Mouse (Mus musculus): ENCODE results near the gene Smug1.

- TF ChIP-seq CTCF (IDR thresholded peaks at IDR 0.05; ENCODE audit: control insufficient read depth, insufficient read depth, insufficient replicate concordance, low read depth, low read length) = no peak
- no peak for TF ChIP-seq POLR2A (IDR thresholded peaks at IDR 0.05; ENCODE audit: control insufficient read depth, low read depth, low read length)
Measured at GRCm38 (mm10) chr15:103152371-103152770, 14.5 kb downstream of the Smug1 start.

Data from testis, adult 2 months (tissue).